Mouse (Mus musculus) lung, adult 18-20 months (tissue): Measurements from ENCODE around the gene Cel.
A peak's percentile ranks its signal among the peaks of the same experiment; 100 is the strongest.

Source experiments
- DNase-seq, 2 experiments: peaks; one replicate each; pipeline ENCODE4 v3.0.0; 2022; ENCODE audit warnings: mixed read lengths in 2 of 2

The Cel gene

GRCm38 (mm10) chr2:28563303-28563702 is at the start of gene Cel:
Gene Cel, minus strand, starts transcription at chr2:28563403.
- no peak for DNase-seq

GRCm38 (mm10) chr2:28612436-28613063 is 49.3 kb upstream of the Cel start:
- DNase-seq: no peak

GRCm38 (mm10) chr2:28611407-28611787 is 48.2 kb upstream of the Cel start:
- DNase-seq: no peak

- DNase-seq: no peak
Measured at GRCm38 (mm10) chr2:28610716-28611406, 47.7 kb upstream of the Cel start.

- DNase-seq: no peak
Measured at GRCm38 (mm10) chr2:28609851-28610250, 46.6 kb upstream of the Cel start.

- DNase-seq: peak in 1 of 2 experiments; percentile 37
Measured at GRCm38 (mm10) chr2:28607341-28608165, 44.4 kb upstream of the Cel start.

GRCm38 (mm10) chr2:28606601-28607340 is 43.6 kb upstream of the Cel start:
- DNase-seq: no peak

GRCm38 (mm10) chr2:28605789-28606541 is 42.8 kb upstream of the Cel start:
- no peak for DNase-seq

- no peak for DNase-seq
Measured at GRCm38 (mm10) chr2:28603542-28603941, 40.3 kb upstream of the Cel start.

GRCm38 (mm10) chr2:28601720-28602590 is 38.8 kb upstream of the Cel start:
- no peak for DNase-seq

- no peak for DNase-seq
Measured at GRCm38 (mm10) chr2:28599569-28599900, 36.3 kb upstream of the Cel start.

GRCm38 (mm10) chr2:28598692-28599568 is 35.7 kb upstream of the Cel start:
- DNase-seq: no peak

- no peak for DNase-seq
Measured at GRCm38 (mm10) chr2:28597733-28598547, 34.7 kb upstream of the Cel start.

GRCm38 (mm10) chr2:28596998-28597397 is 33.8 kb upstream of the Cel start:
- no peak for DNase-seq

- DNase-seq: no peak
Measured at GRCm38 (mm10) chr2:28596021-28596420, 32.8 kb upstream of the Cel start.

GRCm38 (mm10) chr2:28592809-28593208 is 29.6 kb upstream of the Cel start:
- peak; percentile 59 to 66 for DNase-seq

GRCm38 (mm10) chr2:28591479-28591878 is 28.3 kb upstream of the Cel start:
- no peak for DNase-seq

GRCm38 (mm10) chr2:28588574-28588973 is 25.4 kb upstream of the Cel start:
- DNase-seq: no peak

- no peak for DNase-seq
Measured at GRCm38 (mm10) chr2:28585730-28586129, 22.5 kb upstream of the Cel start.
